Mouse (Mus musculus) thymus, adult 2 months (tissue): ENCODE measurements at regions not wholly inside any gene's neighbourhood (a gene's known extent, or its start where the extent isn't known, plus 50 kb on each side); places are given as distances from the start of the nearest gene placed in this dataset.

Experiments
- DNase-seq: peaks from one replicate; pipeline ENCODE4 v3.0.0; 2021
- H3K27ac ChIP-seq: fragments of 200-500 bp; 2 replicates; pipeline ENCODE4 v1.5.1; 2012; ENCODE audit warnings: low read length, control low read depth; ENCODE audit not compliant: control insufficient read depth, insufficient read depth
- H3K27me3 ChIP-seq: fragments of 200-500 bp; 2 replicates; pipeline ENCODE4 v1.6.1; 2012; ENCODE audit warnings: mild to moderate bottlenecking, low read length, moderate library complexity, mixed read lengths; ENCODE audit not compliant: control insufficient read depth, insufficient read depth
- H3K36me3 ChIP-seq: fragments of 200-500 bp; 2 replicates; pipeline ENCODE4 v1.6.1; 2012; ENCODE audit warnings: mild to moderate bottlenecking, low read length, moderate library complexity; ENCODE audit not compliant: control insufficient read depth, insufficient read depth
- H3K4me1 ChIP-seq: fragments of 200-500 bp; replicated peaks from 2 replicates; pipeline ENCODE4 v1.6.1; 2012; ENCODE audit warnings: low read length; ENCODE audit not compliant: control insufficient read depth, insufficient read depth
- H3K4me3 ChIP-seq: fragments of 200-500 bp; 2 replicates; pipeline ENCODE4 v1.5.1; 2012; ENCODE audit warnings: mild to moderate bottlenecking, low read length, control low read depth, moderate library complexity; ENCODE audit not compliant: control insufficient read depth, insufficient read depth
- CTCF ChIP-seq: fragments of 200-500 bp; IDR thresholded peaks from 2 replicates; pipeline ENCODE4 v1.5.1; 2012; ENCODE audit warnings: mild to moderate bottlenecking, control low read depth, low read length, moderate library complexity, borderline replicate concordance; ENCODE audit not compliant: control insufficient read depth, poor library complexity, insufficient read depth; ENCODE audit errors: extremely low read depth
- POLR2A ChIP-seq: fragments of 200-500 bp; IDR thresholded peaks from 2 replicates; pipeline ENCODE4 v1.6.1; 2012; ENCODE audit warnings: mild to moderate bottlenecking, low read length, control low read depth, moderate library complexity; ENCODE audit not compliant: control insufficient read depth, poor library complexity, insufficient read depth; ENCODE audit errors: extremely low read depth
- WGBS: fragments of 180-500 bp; shearing (Covaris S2); methylation state at CpG from one replicate; pipeline ENCODE4 v1.1.7; 2018; 5-methylcytosine and 5-hydroxymethylcytosine counted together

DNA sequence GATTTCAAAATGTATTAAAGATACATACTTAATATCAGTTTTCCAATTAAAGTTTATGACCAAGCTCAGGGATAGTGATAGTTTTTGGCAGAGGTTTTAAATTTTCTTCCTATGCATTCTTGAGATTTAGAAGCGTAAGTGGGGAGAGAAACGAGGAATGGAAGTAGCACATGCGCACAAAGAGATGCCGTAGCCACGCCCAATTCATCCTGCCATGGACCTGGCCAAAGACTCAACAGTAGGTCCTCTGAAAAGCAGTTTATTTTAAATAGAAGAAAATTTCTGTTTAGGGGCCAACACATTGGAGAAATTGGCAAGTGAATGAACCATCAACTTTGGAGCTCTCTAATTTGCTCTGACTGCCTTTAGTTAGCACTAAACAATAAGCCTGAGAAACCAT, 73.5 kb upstream of the 4933412E24Rik start:
- TF ChIP-seq POLR2A = no peak
- no peak for TF ChIP-seq CTCF

DNA sequence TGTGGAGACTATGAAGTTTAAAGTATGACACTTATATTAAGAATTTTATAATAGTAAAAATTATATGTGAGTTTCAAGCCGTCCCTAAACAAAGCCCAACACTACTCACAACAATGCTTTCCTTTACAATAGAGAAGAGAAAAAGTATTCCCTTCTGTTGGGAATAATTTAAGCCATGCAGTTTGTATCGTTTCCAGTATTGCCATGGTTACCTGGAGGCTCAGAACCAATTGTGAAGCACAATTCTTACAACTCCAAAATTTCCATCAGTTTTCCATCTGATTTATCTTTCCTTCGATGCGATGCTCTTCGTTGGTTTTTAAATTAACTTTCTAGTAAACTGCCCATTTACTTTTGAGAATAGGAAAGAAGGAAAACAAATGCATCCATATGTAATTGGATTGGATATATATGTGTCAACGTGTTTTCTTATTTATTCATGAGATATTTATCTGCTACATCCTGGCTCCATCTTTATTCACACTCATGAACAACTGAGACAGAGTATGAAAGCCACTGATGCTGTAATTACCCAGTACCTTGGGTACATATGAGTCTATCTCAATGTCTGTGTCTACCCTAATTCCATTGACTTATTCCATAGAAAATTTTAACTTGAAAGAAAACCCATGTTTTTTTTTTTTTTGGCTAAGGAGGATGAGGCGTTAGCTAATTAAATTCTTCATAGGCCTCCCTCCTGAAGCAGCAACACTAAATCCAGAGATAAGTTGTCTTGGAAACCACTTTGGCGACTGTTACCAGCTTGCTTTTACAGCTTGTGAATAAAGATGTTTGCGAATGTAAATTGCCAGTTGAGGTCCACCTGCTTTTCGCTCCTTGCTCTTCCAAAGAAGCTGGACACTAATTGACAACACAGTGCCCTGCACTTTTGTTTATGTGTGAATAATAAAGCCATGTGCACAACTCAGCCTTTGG, 72.8 kb upstream of the 4933412E24Rik start:
- Histone ChIP-seq H3K4me3 (no peak overlapping the region), H3K4me1 (no peaks in the 10 kb centered on the region), H3K27me3 (no peaks in the 10 kb centered on the region), H3K36me3 (no peaks in the 10 kb centered on the region), H3K27ac (no peak overlapping the region)
- TF ChIP-seq POLR2A = no peak
- TF ChIP-seq CTCF = no peak
- 94% methylated on average over 10 of the region's 10 CpGs for WGBS
- no peak for DNase-seq

More for the DNA sequence above, 73.5 kb upstream of the 4933412E24Rik start:
- 98% methylated on average over 5 of the region's 5 CpGs for WGBS
- Histone ChIP-seq H3K4me3 (no peak overlapping the region), H3K36me3 (no peaks in the 10 kb centered on the region), H3K27ac (no peak overlapping the region), H3K27me3 (no peaks in the 10 kb centered on the region), H3K4me1 (no peaks in the 10 kb centered on the region)
- DNase-seq = no peak
